Mouse (Mus musculus) splenic B cell, adult 2 months (primary cell): Measurements from ENCODE around the gene Kcp.

ENCODE experiments used
- DNase-seq: peaks from one replicate; pipeline ENCODE4 v3.0.0-alpha.2; 2011; ENCODE audit warnings: low read depth, low spot score
- H3K27me3 ChIP-seq: 2 replicates; pipeline ENCODE4 v1.6.1; 2012; ENCODE audit warnings: mild to moderate bottlenecking, low read length, moderate library complexity, mixed read lengths; ENCODE audit not compliant: control insufficient read depth, poor library complexity, insufficient read depth, severe bottlenecking
- H3K36me3 ChIP-seq: 2 replicates; pipeline ENCODE4 v1.6.1; 2012; ENCODE audit warnings: mild to moderate bottlenecking, low read length, moderate library complexity, mixed read lengths; ENCODE audit not compliant: control insufficient read depth, poor library complexity, insufficient read depth, severe bottlenecking

Gene Kcp

GRCm38 (mm10) chr6:29507447-29508309 is at the start of gene Kcp:
Gene Kcp, minus strand, starts transcription at chr6:29507952.
- peak; percentile 27 for DNase-seq
- no peaks in the 10 kb centered on the region for H3K36me3 ChIP-seq
- H3K27me3 ChIP-seq = peaks cover 4% of the 10 kb centered on the region; the same call in 1 of the 2 replicates

GRCm38 (mm10) chr6:29557112-29557511 is 49.4 kb upstream of the Kcp start:
- Histone ChIP-seq H3K27me3 (no peaks in the 10 kb centered on the region), H3K36me3 (peaks cover 18% of the 10 kb centered on the region; the same call in 1 of the 2 replicates)
- DNase-seq = peak; percentile 28

DNA sequence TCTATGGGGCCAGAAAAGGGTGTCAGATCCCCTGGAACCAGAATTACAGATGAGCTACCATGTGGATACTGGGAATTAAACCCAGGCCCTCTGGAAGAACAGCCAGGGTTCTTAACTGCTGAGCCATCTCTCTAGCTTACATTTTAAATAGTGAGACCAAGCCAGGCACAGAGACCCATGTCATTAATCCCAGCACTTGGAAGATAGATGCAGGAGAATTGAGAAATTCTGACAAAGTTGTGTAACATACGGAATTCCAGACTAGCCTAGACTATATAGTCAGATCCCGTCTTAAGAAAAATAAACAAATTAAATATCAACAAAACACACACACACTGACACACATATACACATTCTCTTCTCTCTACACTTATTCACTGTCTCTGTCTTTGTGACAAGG is 44.8 kb upstream of the Kcp start:
- Histone ChIP-seq H3K36me3 (peaks cover 18% of the 10 kb centered on the region; the same call in 1 of the 2 replicates), H3K27me3 (no peaks in the 10 kb centered on the region)
- DNase-seq = no peak

- Histone ChIP-seq H3K27me3 (no peaks in the 10 kb centered on the region), H3K36me3 (peaks cover 10% of the 10 kb centered on the region)
- DNase-seq = no peak
Measured at GRCm38 (mm10) chr6:29548086-29548485, 40.3 kb upstream of the Kcp start.

- Histone ChIP-seq H3K36me3 (peaks cover 11% of the 10 kb centered on the region), H3K27me3 (no peaks in the 10 kb centered on the region)
- DNase-seq = no peak
Measured at GRCm38 (mm10) chr6:29547582-29547981, 39.8 kb upstream of the Kcp start.

DNA sequence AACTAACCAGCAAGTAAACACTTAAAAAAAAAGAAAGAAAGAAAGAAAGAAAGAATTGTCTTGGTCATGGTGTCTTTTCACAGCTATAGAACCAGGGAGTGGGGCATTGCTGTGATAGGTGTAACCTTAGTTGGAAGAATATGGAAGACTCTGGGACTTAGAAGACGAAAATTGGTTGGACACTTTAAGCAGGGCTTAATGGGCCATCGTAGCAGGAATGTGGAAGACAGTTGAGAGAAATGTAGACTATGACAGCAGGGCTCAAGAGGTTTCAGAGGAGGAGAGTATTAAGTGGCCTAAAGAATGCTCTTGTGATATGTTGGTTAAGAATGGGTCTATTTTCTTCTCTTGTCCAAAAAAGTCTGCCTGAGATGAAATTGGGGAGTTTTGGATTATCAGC is 37.9 kb upstream of the Kcp start:
- no peak for DNase-seq
- Histone ChIP-seq H3K27me3 (no peaks in the 10 kb centered on the region), H3K36me3 (peaks cover 11% of the 10 kb centered on the region)

- H3K36me3 ChIP-seq = peaks cover 13% of the 10 kb centered on the region
- no peak for DNase-seq
- no peaks in the 10 kb centered on the region for H3K27me3 ChIP-seq
Measured at GRCm38 (mm10) chr6:29540956-29541355, 33.2 kb upstream of the Kcp start.

DNA sequence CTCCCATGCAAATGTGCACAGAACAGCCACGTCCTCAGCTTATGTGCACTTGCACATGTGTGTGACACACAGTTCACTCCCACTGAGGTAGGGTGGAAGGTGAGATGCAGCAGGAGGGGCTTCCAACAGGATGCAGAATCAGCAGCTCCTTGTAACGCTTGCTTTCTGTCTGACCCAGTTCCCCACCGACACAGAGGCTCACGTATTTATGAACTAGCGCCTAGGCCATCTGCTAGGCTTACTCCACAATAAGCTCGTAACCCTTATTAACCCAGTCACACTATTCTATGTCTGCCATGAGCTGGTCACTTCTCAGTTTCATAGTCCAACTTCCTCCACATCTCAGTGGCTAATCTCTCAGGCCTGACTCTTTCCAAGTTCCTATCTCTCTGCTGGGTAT is 32.5 kb upstream of the Kcp start:
- H3K27me3 ChIP-seq = no peaks in the 10 kb centered on the region
- H3K36me3 ChIP-seq = peaks cover 13% of the 10 kb centered on the region
- DNase-seq = no peak

DNA sequence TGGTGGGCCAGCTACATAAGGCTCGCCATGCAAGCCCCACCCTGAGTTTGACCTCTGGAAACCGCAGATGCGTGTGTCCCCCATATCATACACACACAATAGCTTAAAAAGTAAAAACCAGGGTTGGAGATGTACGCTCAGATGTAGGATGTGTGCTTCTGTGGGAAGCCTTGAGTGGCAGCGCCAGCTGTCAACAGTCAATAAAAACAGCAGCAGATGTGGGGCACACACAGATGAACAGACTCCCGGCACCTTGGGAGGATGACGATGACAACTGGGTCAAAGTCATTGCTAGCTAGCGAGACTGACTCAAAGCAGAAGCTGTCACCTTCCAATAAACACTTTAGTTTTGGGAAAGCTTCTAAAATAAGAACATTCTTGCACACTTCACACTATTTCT is 31.8 kb upstream of the Kcp start:
- Histone ChIP-seq H3K36me3 (peaks cover 14% of the 10 kb centered on the region), H3K27me3 (no peaks in the 10 kb centered on the region)
- no peak for DNase-seq

- no peaks in the 10 kb centered on the region for H3K27me3 ChIP-seq
- DNase-seq = no peak
- peaks cover 22% of the 10 kb centered on the region for H3K36me3 ChIP-seq
Measured at GRCm38 (mm10) chr6:29537221-29537620, 29.5 kb upstream of the Kcp start.

DNA sequence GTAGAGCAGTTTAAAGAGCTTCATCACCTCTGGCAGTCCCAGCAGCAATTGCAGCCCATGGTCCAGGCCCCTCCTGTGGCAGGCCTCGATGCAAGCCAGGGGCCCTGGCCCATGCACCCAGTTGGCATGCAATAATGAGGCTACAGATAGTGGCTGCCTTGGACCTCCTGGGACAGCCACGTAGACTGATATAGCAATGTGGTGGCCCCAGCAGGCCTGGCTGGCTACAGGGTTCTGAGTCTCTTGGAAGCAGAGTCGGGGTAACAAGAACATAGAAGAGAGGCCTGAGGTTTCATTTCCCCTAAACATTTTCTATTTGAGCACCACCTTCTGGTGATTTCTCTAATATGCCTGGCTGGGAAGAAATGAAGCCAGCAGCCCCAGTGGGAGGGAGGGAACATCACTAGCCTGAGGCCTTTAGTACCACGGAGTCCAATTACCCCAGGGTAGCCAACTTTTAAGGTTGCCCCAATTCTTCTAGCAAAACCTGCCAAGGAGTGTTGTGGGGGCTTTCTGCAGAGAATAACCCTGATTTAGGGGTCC is 29.0 kb upstream of the Kcp start:
- peak; percentile 80 for DNase-seq

GRCm38 (mm10) chr6:29535316-29535715 is 27.6 kb upstream of the Kcp start:
- Histone ChIP-seq H3K36me3 (peaks cover 27% of the 10 kb centered on the region), H3K27me3 (no peaks in the 10 kb centered on the region)
- no peak for DNase-seq

More for the DNA sequence above, 29.0 kb upstream of the Kcp start:
- Histone ChIP-seq H3K27me3 (no peaks in the 10 kb centered on the region), H3K36me3 (peaks cover 26% of the 10 kb centered on the region)

GRCm38 (mm10) chr6:29530050-29530449 is 22.3 kb upstream of the Kcp start:
- DNase-seq = peak; percentile 59
- peaks cover 15% of the 10 kb centered on the region for H3K36me3 ChIP-seq
- H3K27me3 ChIP-seq = no peaks in the 10 kb centered on the region

DNA sequence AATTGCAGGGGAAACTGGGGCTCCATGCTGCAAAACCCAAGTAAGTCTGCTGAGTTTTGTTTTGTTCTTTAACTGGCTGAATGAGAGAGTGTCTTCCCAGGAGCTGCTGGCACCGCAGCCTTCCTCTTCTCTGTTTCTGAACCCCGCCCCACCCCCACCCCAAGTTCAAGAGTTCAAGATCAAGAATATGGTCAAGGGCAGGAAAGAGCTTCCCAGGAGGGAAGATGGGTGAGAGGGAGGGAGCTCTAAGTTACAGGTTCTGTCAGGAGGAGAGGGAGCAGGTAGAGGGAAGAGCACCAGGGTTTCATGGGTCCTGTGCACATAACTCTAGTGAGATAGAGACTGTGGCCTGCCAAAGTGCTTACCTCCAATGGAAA is 21.7 kb upstream of the Kcp start:
- H3K27me3 ChIP-seq = no peaks in the 10 kb centered on the region
- peaks cover 13% of the 10 kb centered on the region for H3K36me3 ChIP-seq
- DNase-seq = no peak

DNA sequence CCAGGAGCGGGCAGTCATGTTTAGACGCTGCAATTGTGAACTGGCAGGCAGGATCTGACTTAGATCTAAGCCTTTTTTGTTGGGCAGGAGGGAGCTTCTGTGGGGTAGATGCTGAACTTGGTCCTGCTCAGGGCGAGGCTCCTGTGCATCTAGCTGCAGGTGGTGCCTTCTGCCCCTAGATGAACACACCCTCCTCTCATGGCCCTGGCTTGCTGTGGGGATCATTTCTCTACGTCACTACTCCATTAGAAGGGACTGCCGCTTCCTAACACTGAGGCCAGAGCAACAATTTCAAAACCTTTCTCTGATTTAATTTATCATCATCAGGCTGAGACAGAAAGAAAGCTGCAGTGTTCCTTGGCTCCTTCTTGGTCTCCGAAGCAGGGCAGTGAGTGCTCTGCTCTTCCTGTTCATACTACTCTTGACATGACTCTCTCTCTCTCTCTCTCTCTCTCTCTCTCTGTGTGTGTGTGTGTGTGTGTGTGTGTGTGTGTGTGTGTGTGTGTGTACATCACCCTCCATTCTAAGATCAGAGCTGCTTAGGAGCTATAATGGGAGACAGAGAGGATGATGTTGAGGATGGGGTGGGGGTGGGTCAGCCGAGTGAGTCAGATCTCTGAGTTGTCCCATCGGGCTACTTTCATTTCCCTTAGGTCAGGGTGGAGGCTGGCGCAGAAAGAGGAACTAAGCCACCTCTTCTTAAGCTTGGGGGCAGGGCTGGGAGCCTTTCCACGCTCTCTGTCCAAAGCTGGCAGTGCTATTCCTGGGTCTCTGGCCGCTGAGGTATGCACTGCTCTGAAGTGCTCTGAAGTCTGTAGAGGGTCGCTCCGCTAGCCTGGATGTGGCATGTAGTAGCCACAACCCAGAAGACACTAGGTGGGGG is 21.1 kb upstream of the Kcp start:
- peak; percentile 84 for DNase-seq
- H3K27me3 ChIP-seq = no peaks in the 10 kb centered on the region
- H3K36me3 ChIP-seq = peaks cover 8% of the 10 kb centered on the region
